Mouse (Mus musculus) lung, postnatal 10 days (tissue): Measurements from ENCODE around the gene Eri3.

Experiments used
- DNase-seq: peaks from one replicate; pipeline ENCODE4 v3.0.0; 2021

The Eri3 gene

DNA sequence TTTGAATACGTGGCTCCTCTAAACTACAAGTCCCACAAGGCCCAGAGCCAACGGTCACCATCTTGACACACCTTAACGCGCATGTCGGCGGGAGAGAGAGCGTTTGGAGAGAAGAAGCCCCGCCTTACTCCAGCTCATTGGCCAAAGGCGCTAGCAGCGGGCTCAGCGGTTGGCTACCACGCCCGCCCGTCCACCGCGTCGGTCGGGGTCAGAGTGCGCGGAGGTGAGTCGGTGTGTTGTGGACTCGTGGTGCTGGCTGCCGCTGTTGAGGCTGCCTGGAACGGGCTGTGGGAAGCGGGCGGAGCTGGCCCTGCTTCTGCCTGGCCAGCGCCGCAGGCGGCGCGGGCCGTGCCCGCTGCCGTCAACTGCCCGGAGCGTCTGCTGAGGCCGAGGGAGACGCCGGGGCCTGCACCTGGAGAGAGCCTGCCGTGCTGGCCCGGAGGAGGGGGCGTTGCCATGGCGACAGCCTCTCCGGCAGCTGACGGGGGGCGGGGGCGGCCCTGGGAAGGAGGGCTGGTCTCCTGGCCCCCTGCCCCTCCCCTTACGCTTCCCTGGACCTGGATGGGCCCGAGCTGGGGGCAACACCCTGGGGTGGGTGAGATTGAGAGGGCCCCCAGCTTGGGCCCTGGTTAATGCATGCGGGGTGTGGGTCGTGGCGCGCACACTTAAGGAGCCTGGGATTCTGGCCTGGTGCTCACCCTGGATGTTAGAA, at the start of gene Eri3:
Gene Eri3, plus strand, starts transcription at position 226 of the 712 bp plus-strand sequence.
- DNase-seq = peak; percentile 98

DNA sequence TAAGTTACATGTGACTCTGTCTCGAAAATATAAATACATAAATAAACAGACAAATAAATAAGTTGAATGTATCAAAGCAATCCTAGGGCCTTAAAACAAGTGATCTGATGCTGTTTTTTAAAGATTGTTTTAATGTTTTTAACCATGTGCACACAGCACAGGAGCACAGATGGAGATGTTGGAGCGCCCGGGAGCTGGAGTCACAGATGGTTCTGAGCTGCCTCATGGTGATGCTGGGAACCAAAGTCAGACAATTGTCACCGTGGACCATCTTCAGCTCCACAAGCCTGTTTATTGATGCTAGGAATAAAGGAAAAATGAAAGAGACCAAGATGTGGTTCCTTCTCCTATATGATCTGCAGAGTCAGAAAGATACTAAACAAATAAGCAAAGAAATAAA, 31.9 kb upstream of the Eri3 start:
- DNase-seq = no peak

GRCm38 (mm10) chr4:117521350-117521749, 28.8 kb upstream of the Eri3 start:
- no peak for DNase-seq

- no peak for DNase-seq
These were observed 24.2 kb upstream of the Eri3 start for GRCm38 (mm10) chr4:117525990-117526389.

- DNase-seq = no peak
These were observed 22.9 kb upstream of the Eri3 start for GRCm38 (mm10) chr4:117527116-117527899.

GRCm38 (mm10) chr4:117527952-117528351, 22.2 kb upstream of the Eri3 start:
- peak; percentile 61 for DNase-seq

GRCm38 (mm10) chr4:117529843-117530242, 20.3 kb upstream of the Eri3 start:
- DNase-seq = no peak

GRCm38 (mm10) chr4:117535496-117536200, 14.5 kb upstream of the Eri3 start:
- DNase-seq = no peak

- DNase-seq = no peak
These were observed 13.2 kb upstream of the Eri3 start for GRCm38 (mm10) chr4:117537002-117537401.

GRCm38 (mm10) chr4:117539329-117539980, 10.7 kb upstream of the Eri3 start:
- DNase-seq = no peak

GRCm38 (mm10) chr4:117540571-117540970, 9.6 kb upstream of the Eri3 start:
- DNase-seq = no peak

- no peak for DNase-seq
These were observed 4.7 kb upstream of the Eri3 start for GRCm38 (mm10) chr4:117545448-117545847.

GRCm38 (mm10) chr4:117546616-117547015, 3.5 kb upstream of the Eri3 start:
- no peak for DNase-seq

GRCm38 (mm10) chr4:117549576-117549975, 589 bp upstream of the Eri3 start:
- DNase-seq = no peak

GRCm38 (mm10) chr4:117551144-117552000, 1.2 kb downstream of the Eri3 start:
- DNase-seq = no peak

- no peak for DNase-seq
These were observed 5.3 kb downstream of the Eri3 start for GRCm38 (mm10) chr4:117555495-117555894.

DNA sequence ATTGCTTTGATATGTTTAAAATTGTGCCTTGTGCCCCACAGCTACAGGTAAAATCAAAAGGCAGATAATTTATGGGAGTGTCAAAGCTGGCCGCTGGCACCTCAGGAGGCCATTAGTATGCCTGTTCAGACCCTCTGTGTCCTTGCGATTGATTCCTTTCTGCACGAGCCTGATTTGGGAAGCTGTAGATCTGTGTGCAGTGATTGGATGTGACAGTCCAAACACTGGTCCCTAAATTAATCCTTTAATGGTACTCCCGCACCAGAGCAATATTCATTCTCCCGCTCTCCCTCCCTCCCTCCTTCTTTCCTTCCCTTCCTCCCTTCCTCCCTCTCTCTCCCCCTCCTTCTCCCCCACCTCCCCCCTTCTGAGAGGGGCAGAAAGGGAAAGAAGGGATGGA, 6.2 kb downstream of the Eri3 start:
- DNase-seq = no peak

DNA sequence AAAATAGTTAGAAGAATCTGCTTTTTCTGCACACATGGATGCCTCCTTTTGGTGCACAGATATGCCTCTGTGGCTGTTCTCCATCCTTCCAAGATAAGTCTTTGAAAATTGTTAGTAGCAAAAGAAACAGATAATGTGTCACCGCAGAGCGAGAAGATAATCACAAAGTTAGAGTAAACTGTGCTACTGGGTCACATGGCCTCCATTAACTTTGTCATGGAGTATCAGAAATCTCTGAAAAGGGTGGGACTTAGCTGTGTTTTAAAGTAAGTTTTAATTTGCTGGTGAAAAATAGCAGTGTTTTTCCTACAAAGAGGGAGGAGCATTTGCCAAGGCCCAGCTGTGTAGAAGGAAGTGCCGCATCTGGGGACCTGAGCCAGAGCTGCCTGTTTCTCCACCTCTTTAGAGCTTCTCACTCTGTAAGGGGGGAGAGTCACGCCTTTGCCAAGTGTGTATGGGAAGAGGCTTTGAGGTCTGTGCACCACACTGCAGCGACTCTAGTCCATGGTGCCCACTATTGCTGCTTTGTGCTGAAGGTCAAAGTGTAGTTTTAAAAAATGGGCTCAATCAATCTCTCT, 7.0 kb downstream of the Eri3 start:
- peak; percentile 34 for DNase-seq

DNA sequence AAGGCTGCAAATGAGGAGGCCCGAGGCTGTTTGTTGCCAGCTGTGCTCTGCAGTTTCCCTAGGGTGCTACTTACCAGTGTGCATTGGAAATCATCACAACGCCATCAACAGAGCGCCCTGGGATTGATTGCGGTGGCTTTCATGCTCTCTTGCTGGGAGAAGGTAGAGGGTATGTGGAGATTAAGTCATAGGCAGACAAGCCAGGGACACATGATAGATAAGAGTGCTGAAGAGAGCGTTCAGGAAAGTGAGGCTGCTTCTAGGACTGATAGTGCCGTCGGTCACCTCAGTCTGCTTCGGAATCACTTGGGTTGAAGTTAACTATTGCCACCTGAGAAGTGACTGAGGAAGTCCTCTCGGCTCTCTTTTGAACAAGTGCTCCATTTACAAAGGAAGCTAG, 13.8 kb downstream of the Eri3 start:
- no peak for DNase-seq

GRCm38 (mm10) chr4:117568846-117569245, 18.7 kb downstream of the Eri3 start:
- DNase-seq = no peak

GRCm38 (mm10) chr4:117570964-117571363, 20.8 kb downstream of the Eri3 start:
- DNase-seq = no peak

GRCm38 (mm10) chr4:117577579-117577978, 27.4 kb downstream of the Eri3 start:
- no peak for DNase-seq
